Mouse (Mus musculus): ENCODE data around the gene Tdrd6. TPM values are rescaled to one million over a fixed set of nuclear protein-coding genes. Genes with fewer than 3 reads are reported as not detected.

Gene Tdrd6
- total RNA-seq (2014; rRNA removed; ENCODE audit: low replicate concordance) = not detected in 2 replicates
- polyA plus RNA-seq (2015; fragmentation: Nextera tagmentation; extraction: Ambion mirVana) = 0.11 TPM in 1 of 2 replicates, not detected in the other

DNA sequence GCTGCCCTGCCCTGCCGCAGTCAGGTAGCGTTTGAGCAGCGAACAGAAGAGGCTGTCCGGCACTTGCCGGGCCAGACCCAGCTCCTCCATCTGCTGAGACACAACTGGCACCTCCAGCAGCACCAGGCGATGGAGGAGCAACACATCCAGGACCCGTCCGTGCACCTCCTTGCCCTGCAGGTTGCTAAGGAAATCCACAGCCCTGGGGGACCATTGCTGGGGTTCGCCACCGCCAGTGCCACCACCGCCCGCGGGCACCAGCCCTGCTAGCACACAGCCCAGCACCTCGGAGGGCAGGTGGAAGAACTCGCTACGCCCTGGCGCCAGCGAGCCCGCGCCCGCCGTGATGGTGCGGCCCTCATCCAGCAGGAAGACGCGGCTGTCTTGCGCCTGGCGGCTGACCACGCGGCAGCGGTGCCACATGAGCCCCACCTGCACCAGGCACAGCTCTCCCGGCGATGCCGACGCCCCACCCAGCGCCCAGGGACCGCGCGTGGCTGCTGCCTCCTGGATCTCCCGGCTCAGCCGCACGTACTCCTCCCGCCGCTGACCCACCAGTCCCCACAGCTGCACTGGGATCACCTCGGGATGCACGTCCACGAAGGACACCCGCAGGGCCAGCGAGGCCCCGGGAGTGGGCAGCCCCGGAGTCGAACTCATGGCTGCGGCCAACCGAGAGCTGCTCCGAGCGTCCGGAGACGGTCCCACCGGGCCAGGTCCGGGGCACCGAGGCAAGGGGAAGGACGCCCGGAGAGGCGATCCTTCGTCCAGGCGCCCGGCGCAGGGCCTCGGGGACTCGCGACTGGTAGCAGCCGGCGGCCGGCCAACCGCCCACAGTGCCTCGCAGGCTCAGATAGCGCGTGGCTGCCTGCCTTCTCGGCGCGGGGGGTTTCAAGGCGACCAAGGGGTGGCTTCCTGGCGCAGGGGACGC is at the start of gene Tdrd6:
TSS of gene Tdrd6 (minus strand) at position 804 of the 931 bp plus-strand sequence.
- Histone ChIP-seq H3K4me3 (ENCODE audit: low read depth, low read length) (peak within 1 kb of the TSS; percentile 39), H3K36me3 (replicated peaks; ENCODE audit: control insufficient read depth, insufficient read depth, low read length) (no peaks in the 10 kb centered on the region), H3K4me1 (ENCODE audit: control insufficient read depth, insufficient read depth) (peaks cover 8% of the 10 kb centered on the region; the same call in 1 of the 2 replicates), H3K9ac (replicated peaks; ENCODE audit: low read depth, low read length) (0 out of 2 replicates have a peak within 1 kb of the TSS, but pooled peaks have one; percentile 3), H3K4me2 (ENCODE audit: low read depth, low read length) (peak within 1 kb of the TSS; percentile 58), H3K27me3 (ENCODE audit: control insufficient read depth, insufficient read depth, low read length) (peaks cover 48% of the 10 kb centered on the region), H3K27ac (ENCODE audit: low read depth) (no peak within 1 kb of the TSS), H3K9me3 (replicated peaks; ENCODE audit: control insufficient read depth, low read length) (no peaks in the 10 kb centered on the region)
- DNase-seq (ENCODE audit: low spot score) = no peak
- TF ChIP-seq EP300 (IDR thresholded peaks at IDR 0.05; ENCODE audit: low read depth) (no peak), CTCF (IDR thresholded peaks at IDR 0.05; ENCODE audit: low read depth) (no peak)
- ATAC-seq (ENCODE audit: insufficient read depth, low read depth) = peak; percentile 30; the same call in 1 of the 2 replicates
- WGBS = 6% methylated on average over 75 of the region's 83 CpGs

GRCm38 (mm10) chr17:43677317-43677716 is 47.2 kb upstream of the Tdrd6 start:
- H3K4me2 ChIP-seq (ENCODE audit: low read depth, low read length) = no peak overlapping the region
- H3K36me3 ChIP-seq (replicated peaks; ENCODE audit: control insufficient read depth, insufficient read depth, low read length) = peaks cover 25% of the 10 kb centered on the region
- no peaks in the 10 kb centered on the region for H3K4me1 ChIP-seq (ENCODE audit: control insufficient read depth, insufficient read depth)
- H3K4me3 ChIP-seq (ENCODE audit: low read depth, low read length) = no peak overlapping the region
- H3K27ac ChIP-seq (ENCODE audit: low read depth) = no peak overlapping the region
- ATAC-seq (ENCODE audit: insufficient read depth, low read depth) (no peak), DNase-seq (ENCODE audit: low spot score) (no peak)
- H3K9me3 ChIP-seq (replicated peaks; ENCODE audit: control insufficient read depth, low read length) = no peaks in the 10 kb centered on the region
- TF ChIP-seq CTCF (IDR thresholded peaks at IDR 0.05; ENCODE audit: low read depth) (no peak), EP300 (IDR thresholded peaks at IDR 0.05; ENCODE audit: low read depth) (no peak)
- WGBS = 8% methylated on average over 1 of the region's 1 CpGs
- no peak overlapping the region for H3K9ac ChIP-seq (replicated peaks; ENCODE audit: low read depth, low read length)
- no peaks in the 10 kb centered on the region for H3K27me3 ChIP-seq (ENCODE audit: control insufficient read depth, insufficient read depth, low read length)

- no peaks in the 10 kb centered on the region for H3K9me3 ChIP-seq (replicated peaks; ENCODE audit: control insufficient read depth, low read length)
- WGBS = 83% methylated on average over 1 of the region's 1 CpGs
- TF ChIP-seq EP300 (IDR thresholded peaks at IDR 0.05; ENCODE audit: low read depth) = no peak
- TF ChIP-seq CTCF (IDR thresholded peaks at IDR 0.05; ENCODE audit: low read depth) = no peak
Observed at GRCm38 (mm10) chr17:43676241-43676640, 46.1 kb upstream of the Tdrd6 start.

DNA sequence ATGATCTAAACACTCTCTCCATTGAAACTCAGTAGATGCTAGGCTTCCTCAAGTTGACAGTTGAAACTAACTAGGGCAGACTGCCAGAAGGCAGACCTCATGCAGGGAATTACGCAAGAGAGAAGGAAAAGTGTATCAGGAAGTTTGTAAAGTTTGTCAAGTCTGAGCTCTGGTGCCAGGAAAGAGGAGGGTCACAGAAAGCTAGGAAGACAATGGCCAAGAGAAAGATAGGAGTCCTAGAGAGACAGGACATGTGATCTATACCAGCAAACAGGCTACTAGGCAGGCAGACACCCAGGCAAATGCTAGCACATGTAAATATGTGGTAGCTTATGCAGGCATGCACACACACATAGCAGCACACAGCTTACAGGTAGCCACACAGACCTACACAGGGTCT is 45.1 kb upstream of the Tdrd6 start:
- H3K27ac ChIP-seq (ENCODE audit: low read depth) = no peak overlapping the region
- 0 out of 2 replicates have a peak, but pooled peaks have one; percentile 14 for ATAC-seq (ENCODE audit: insufficient read depth, low read depth)
- H3K27me3 ChIP-seq (ENCODE audit: control insufficient read depth, insufficient read depth, low read length) = no peaks in the 10 kb centered on the region
- H3K4me2 ChIP-seq (ENCODE audit: low read depth, low read length) = no peak overlapping the region
- WGBS = 38% methylated on average over 1 of the region's 1 CpGs
- peak; percentile 74 for DNase-seq (ENCODE audit: low spot score)
- no peak overlapping the region for H3K4me3 ChIP-seq (ENCODE audit: low read depth, low read length)
- H3K9ac ChIP-seq (replicated peaks; ENCODE audit: low read depth, low read length) = no peak overlapping the region
- H3K36me3 ChIP-seq (replicated peaks; ENCODE audit: control insufficient read depth, insufficient read depth, low read length) = peaks cover 10% of the 10 kb centered on the region
- H3K9me3 ChIP-seq (replicated peaks; ENCODE audit: control insufficient read depth, low read length) = no peaks in the 10 kb centered on the region
- H3K4me1 ChIP-seq (ENCODE audit: control insufficient read depth, insufficient read depth) = no peaks in the 10 kb centered on the region
- TF ChIP-seq CTCF (IDR thresholded peaks at IDR 0.05; ENCODE audit: low read depth) (no peak), EP300 (IDR thresholded peaks at IDR 0.05; ENCODE audit: low read depth) (no peak)

More at GRCm38 (mm10) chr17:43676241-43676640, 46.1 kb upstream of the Tdrd6 start:
- no peak overlapping the region for H3K9ac ChIP-seq (replicated peaks; ENCODE audit: low read depth, low read length)
- ATAC-seq (ENCODE audit: insufficient read depth, low read depth) (no peak), DNase-seq (ENCODE audit: low spot score) (no peak)
- H3K4me3 ChIP-seq (ENCODE audit: low read depth, low read length) = no peak overlapping the region
- H3K36me3 ChIP-seq (replicated peaks; ENCODE audit: control insufficient read depth, insufficient read depth, low read length) = peaks cover 21% of the 10 kb centered on the region
- no peak overlapping the region for H3K27ac ChIP-seq (ENCODE audit: low read depth)
- H3K4me1 ChIP-seq (ENCODE audit: control insufficient read depth, insufficient read depth) = no peaks in the 10 kb centered on the region
- no peak overlapping the region for H3K4me2 ChIP-seq (ENCODE audit: low read depth, low read length)
- H3K27me3 ChIP-seq (ENCODE audit: control insufficient read depth, insufficient read depth, low read length) = no peaks in the 10 kb centered on the region

- H3K4me2 ChIP-seq (ENCODE audit: low read depth, low read length) = no peak overlapping the region
- no peak overlapping the region for H3K9ac ChIP-seq (replicated peaks; ENCODE audit: low read depth, low read length)
- TF ChIP-seq CTCF (IDR thresholded peaks at IDR 0.05; ENCODE audit: low read depth) = no peak
- TF ChIP-seq EP300 (IDR thresholded peaks at IDR 0.05; ENCODE audit: low read depth) = no peak
- no peak overlapping the region for H3K27ac ChIP-seq (ENCODE audit: low read depth)
- no peaks in the 10 kb centered on the region for H3K36me3 ChIP-seq (replicated peaks; ENCODE audit: control insufficient read depth, insufficient read depth, low read length)
- 85% methylated on average over 4 of the region's 4 CpGs for WGBS
- no peak for DNase-seq (ENCODE audit: low spot score)
- no peaks in the 10 kb centered on the region for H3K9me3 ChIP-seq (replicated peaks; ENCODE audit: control insufficient read depth, low read length)
- H3K27me3 ChIP-seq (ENCODE audit: control insufficient read depth, insufficient read depth, low read length) = no peaks in the 10 kb centered on the region
- H3K4me1 ChIP-seq (ENCODE audit: control insufficient read depth, insufficient read depth) = no peaks in the 10 kb centered on the region
- ATAC-seq (ENCODE audit: insufficient read depth, low read depth) = no peak
- no peak overlapping the region for H3K4me3 ChIP-seq (ENCODE audit: low read depth, low read length)
Observed at GRCm38 (mm10) chr17:43671907-43672306, 41.8 kb upstream of the Tdrd6 start.

Measured in heart, postnatal 0 days (tissue).